Mouse (Mus musculus) lung, embryonic 14.5 days (tissue): Measurements from ENCODE around the gene Mesp1. TPM values are rescaled to one million over a fixed set of nuclear protein-coding genes. Genes with fewer than 3 reads are reported as not detected.

Experiments used
- ATAC-seq: fragments of 200-750 bp; cut with Nextera tagmentation; 2 replicates; pipeline ENCODE4 v1.8.0; 2017; ENCODE audit warnings: mild to moderate bottlenecking, moderate TSS enrichment, moderate library complexity; ENCODE audit not compliant: insufficient read depth
- DNase-seq: peaks from one replicate; pipeline ENCODE4 v3.0.0-alpha.2; 2015
- H3K27ac ChIP-seq: fragments of 300-500 bp; sonication (generic); 2 replicates; pipeline ENCODE4 v1.5.1; 2014; ENCODE audit warnings: low read depth, mild to moderate bottlenecking, moderate library complexity
- H3K27me3 ChIP-seq: fragments of 300-500 bp; sonication (generic); 2 replicates; pipeline ENCODE4 v1.6.1; 2014; ENCODE audit warnings: low read length, control low read depth; ENCODE audit not compliant: insufficient read depth
- H3K36me3 ChIP-seq: fragments of 300-500 bp; sonication (generic); 2 replicates; pipeline ENCODE4 v1.6.1; 2014; ENCODE audit warnings: control low read depth; ENCODE audit not compliant: insufficient read depth
- H3K4me1 ChIP-seq: fragments of 300-500 bp; sonication (generic); 2 replicates; pipeline ENCODE4 v1.6.1; 2014; ENCODE audit warnings: antibody characterized with exemption, control low read depth; ENCODE audit not compliant: insufficient read depth
- H3K4me2 ChIP-seq: fragments of 300-500 bp; sonication (generic); 2 replicates; pipeline ENCODE4 v1.6.1; 2014; ENCODE audit warnings: mild to moderate bottlenecking
- H3K4me3 ChIP-seq: fragments of 300-500 bp; sonication (generic); 2 replicates; pipeline ENCODE4 v1.5.1; 2014; ENCODE audit warnings: low read depth, low read length
- H3K9ac ChIP-seq: fragments of 300-500 bp; sonication (generic); 2 replicates; pipeline ENCODE4 v1.6.1; 2014
- H3K9me3 ChIP-seq: fragments of 300-500 bp; sonication (generic); 2 replicates; pipeline ENCODE4 v1.6.1; 2016; ENCODE audit warnings: low read depth, low read length, control low read depth
- CTCF ChIP-seq: IDR thresholded peaks from 2 replicates; pipeline ENCODE4 v1.5.1; 2016; ENCODE audit warnings: antibody characterized with exemption, low read depth
- WGBS: fragments of 180-500 bp; shearing (Covaris S2); extraction: QIAGEN DNeasy Blood & Tissue Kit; methylation state at CpG from one replicate; pipeline ENCODE4 v1.1.7; 2014; 5-methylcytosine and 5-hydroxymethylcytosine counted together
- polyA plus RNA-seq: library from polyadenylated mRNA; unstranded; fragments of >200 nt; fragmentation: Nextera tagmentation; extraction: Ambion mirVana; gene quantifications from 2 replicates; pipeline ENCODE4 v1.2.1, GENCODE M21; 2014

Gene Mesp1
- polyA plus RNA-seq, 1 experiment from 2014 or later: not detected

- 60% methylated on average over 12 of the region's 12 CpGs for WGBS
- Histone ChIP-seq H3K4me1 (no peaks in the 10 kb centered on the region), H3K27ac (no peak overlapping the region), H3K36me3 (no peaks in the 10 kb centered on the region), H3K9me3 (no peaks in the 10 kb centered on the region), H3K4me3 (no peak overlapping the region), H3K27me3 (no peaks in the 10 kb centered on the region), H3K9ac (no peak overlapping the region), H3K4me2 (no peak overlapping the region)
- DNase-seq (no peak), ATAC-seq (no peak)
- TF ChIP-seq CTCF: no peak
These were observed 28.6 kb upstream of the Mesp1 start for GRCm38 (mm10) chr7:79822092-79822695.

- Histone ChIP-seq H3K9me3 (no peaks in the 10 kb centered on the region), H3K36me3 (no peaks in the 10 kb centered on the region), H3K4me3 (no peak overlapping the region), H3K27me3 (no peaks in the 10 kb centered on the region), H3K4me2 (no peak overlapping the region), H3K4me1 (no peaks in the 10 kb centered on the region), H3K9ac (no peak overlapping the region), H3K27ac (no peak overlapping the region)
- 46% methylated on average over 11 of the region's 11 CpGs for WGBS
- no peak for ATAC-seq
- no peak for TF ChIP-seq CTCF
- DNase-seq: no peak
These were observed 26.4 kb upstream of the Mesp1 start for GRCm38 (mm10) chr7:79819996-79820395.

- Histone ChIP-seq H3K4me3 (no peak overlapping the region), H3K27me3 (no peaks in the 10 kb centered on the region), H3K9me3 (no peaks in the 10 kb centered on the region), H3K4me2 (no peak overlapping the region), H3K9ac (no peak overlapping the region), H3K36me3 (no peaks in the 10 kb centered on the region), H3K27ac (no peak overlapping the region), H3K4me1 (no peaks in the 10 kb centered on the region)
- ATAC-seq (no peak), DNase-seq (no peak)
- WGBS: 19% methylated on average over 4 of the region's 4 CpGs
- TF ChIP-seq CTCF: no peak
These were observed 25.9 kb upstream of the Mesp1 start for GRCm38 (mm10) chr7:79819515-79819914.

GRCm38 (mm10) chr7:79818321-79818720 is 24.7 kb upstream of the Mesp1 start:
- no peak for TF ChIP-seq CTCF
- Histone ChIP-seq H3K4me1 (no peaks in the 10 kb centered on the region), H3K36me3 (no peaks in the 10 kb centered on the region), H3K27ac (no peak overlapping the region), H3K9me3 (no peaks in the 10 kb centered on the region), H3K4me3 (no peak overlapping the region), H3K4me2 (no peak overlapping the region), H3K9ac (no peak overlapping the region), H3K27me3 (no peaks in the 10 kb centered on the region)
- DNase-seq (no peak), ATAC-seq (no peak)
- WGBS: 3% methylated on average over 6 of the region's 6 CpGs

GRCm38 (mm10) chr7:79813409-79813808 is 19.8 kb upstream of the Mesp1 start:
- ATAC-seq (no peak), DNase-seq (no peak)
- no peak overlapping the region for H3K4me2 ChIP-seq
- H3K4me3 ChIP-seq: no peak overlapping the region
- no peaks in the 10 kb centered on the region for H3K4me1 ChIP-seq
- no peak for TF ChIP-seq CTCF
- no peaks in the 10 kb centered on the region for H3K36me3 ChIP-seq
- WGBS: 72% methylated on average over 1 of the region's 1 CpGs
- H3K9me3 ChIP-seq: no peaks in the 10 kb centered on the region
- peaks cover 26% of the 10 kb centered on the region for H3K27me3 ChIP-seq
- no peak overlapping the region for H3K27ac ChIP-seq
- no peak overlapping the region for H3K9ac ChIP-seq

GRCm38 (mm10) chr7:79810611-79811506 is 17.3 kb upstream of the Mesp1 start, which contains the start of gene Mesp2:
Gene Mesp2, plus strand, starts transcription at chr7:79810727.
- no peak for TF ChIP-seq CTCF
- peak within 1 kb of the TSS; percentile 16; the same call in 1 of the 2 replicates for H3K9ac ChIP-seq
- H3K4me3 ChIP-seq: peak within 1 kb of the TSS; percentile 29
- H3K4me1 ChIP-seq: no peaks in the 10 kb centered on the region
- peak within 1 kb of the TSS; percentile 66 for H3K4me2 ChIP-seq
- no peaks in the 10 kb centered on the region for H3K9me3 ChIP-seq
- peaks cover 26% of the 10 kb centered on the region for H3K27me3 ChIP-seq
- H3K36me3 ChIP-seq: no peaks in the 10 kb centered on the region
- DNase-seq (peak; percentile 92), ATAC-seq (peak; percentile 65)
- 8% methylated on average over 71 of the region's 71 CpGs for WGBS
- H3K27ac ChIP-seq: no peak within 1 kb of the TSS

GRCm38 (mm10) chr7:79808561-79808960 is 15.0 kb upstream of the Mesp1 start:
- WGBS: 71% methylated on average over 7 of the region's 7 CpGs
- ATAC-seq: no peak
- Histone ChIP-seq H3K9ac (no peak overlapping the region), H3K4me2 (no peak overlapping the region), H3K9me3 (no peaks in the 10 kb centered on the region), H3K27ac (no peak overlapping the region), H3K27me3 (peaks cover 26% of the 10 kb centered on the region), H3K36me3 (no peaks in the 10 kb centered on the region), H3K4me1 (no peaks in the 10 kb centered on the region), H3K4me3 (no peak overlapping the region)
- no peak for DNase-seq
- no peak for TF ChIP-seq CTCF
